Mouse (Mus musculus): ENCODE measurements around the gene Epc2.

The Epc2 gene

DNA sequence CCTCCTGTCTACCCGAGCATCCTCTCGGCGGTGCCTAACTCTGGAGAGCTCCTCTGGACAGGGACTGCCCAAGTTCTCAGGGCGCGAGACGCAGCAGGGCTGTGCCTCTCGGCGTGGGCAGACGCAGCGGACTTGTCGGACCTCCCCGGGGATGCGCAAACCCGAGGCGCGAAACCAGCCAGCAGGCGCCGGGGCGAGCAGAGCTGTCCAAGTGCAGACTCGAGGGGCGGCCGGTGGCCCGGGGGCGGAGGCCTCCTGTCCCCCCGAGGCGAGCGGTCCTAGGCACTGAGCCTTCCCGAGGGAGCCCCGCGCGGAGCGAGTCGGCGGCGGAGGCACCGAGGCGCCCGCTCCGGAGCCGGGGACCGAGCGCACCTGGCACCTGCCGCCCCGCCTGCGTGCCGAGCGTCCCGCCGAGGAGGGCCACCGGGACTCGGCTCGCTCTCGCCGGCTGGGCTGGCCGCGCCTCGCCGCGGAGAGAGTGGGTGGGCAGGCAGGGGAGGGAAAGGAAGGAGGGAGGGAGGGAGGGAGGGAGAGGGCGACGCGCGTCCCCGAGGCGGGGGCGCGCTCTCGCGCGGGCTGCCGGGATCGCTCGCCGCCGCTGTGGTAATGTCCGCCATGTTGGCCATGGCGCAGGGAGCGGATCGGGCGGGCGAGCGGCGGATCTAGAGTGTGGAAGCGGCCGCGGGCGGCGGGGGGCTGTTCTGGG lies at the start of gene Epc2:
Gene Epc2, plus strand, starts transcription at position 556 of the 706 bp plus-strand sequence.
- DNase-seq (ENCODE audit: low read depth) = peak; percentile 50

DNA sequence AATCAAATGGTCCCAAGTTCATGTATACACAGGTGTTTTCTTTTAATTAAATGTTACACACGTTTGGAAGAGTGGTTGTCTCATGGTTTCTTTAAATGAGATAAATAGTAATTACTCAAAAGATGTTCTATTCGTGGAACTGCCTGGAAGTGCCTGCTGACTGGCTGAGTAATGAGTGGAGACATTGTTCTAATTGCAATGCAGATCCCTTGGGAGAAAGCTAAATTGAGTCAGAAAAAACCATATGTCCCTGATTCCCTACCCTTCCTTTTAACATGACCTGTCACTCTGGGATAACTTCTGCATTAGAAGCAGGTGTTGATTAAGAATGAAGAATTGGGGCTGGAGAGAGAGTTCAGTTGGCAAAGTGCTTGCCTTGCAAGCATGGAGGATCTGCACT lies 45.3 kb upstream of the Epc2 start:
- no peak for DNase-seq (ENCODE audit: low read depth)

DNA sequence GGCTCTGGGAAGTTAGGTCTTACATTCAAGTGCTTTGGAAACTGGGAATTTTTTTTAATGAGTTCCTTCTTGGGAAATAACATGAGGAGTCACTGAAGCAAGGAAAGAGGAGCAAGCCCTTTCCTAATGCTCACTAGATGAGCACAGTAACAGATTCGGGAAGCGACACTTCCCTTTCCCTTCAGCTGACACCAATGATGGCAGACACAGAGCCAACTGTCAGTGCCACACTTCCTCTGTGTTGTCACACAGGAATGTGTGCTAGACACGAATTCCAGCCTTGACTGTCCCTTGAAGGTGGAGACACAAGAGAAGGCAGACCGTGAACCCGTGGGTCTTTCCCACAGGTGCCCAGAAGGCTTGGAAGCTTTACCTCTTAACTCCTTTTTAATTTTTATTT lies 39.6 kb upstream of the Epc2 start:
- no peak for DNase-seq (ENCODE audit: low read depth)

DNA sequence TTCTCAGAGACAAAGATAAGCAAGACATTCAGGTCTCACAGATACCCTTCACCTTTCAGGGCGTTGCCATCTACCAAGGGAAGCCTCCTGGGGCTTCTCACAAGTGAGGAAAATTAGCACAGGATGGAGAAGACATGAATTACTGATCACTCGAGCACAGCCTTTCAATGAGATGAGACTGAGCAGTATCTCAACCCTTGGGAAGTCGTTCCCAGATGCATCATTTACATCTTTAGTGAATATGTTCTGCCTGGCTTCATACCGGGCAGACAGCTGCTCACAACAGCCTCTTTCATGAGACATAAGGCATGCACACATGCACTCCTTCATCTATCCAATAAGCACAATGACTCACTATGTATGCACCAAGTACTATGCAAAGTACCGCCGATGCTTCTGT lies 38.7 kb upstream of the Epc2 start:
- DNase-seq (ENCODE audit: low read depth) = no peak

DNA sequence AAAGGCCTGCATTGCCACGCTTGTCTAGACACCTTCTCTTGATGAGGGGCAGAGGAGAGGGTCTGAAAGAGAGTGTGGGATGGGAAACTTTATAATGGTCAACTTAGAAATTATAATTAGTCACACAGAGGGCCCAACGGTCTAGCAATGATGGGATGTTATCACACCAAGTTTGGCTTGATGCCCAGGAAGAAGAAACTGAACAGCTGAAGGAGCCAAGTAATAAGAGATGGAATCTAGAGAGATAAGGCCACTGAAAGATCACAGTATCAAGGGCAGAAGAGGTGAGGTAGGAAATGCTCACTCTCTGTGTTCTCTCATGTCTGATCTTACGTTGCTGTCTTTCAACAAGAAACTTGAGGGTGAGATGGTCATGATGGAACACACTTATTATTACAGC lies 35.4 kb upstream of the Epc2 start:
- no peak for DNase-seq (ENCODE audit: low read depth)

DNA sequence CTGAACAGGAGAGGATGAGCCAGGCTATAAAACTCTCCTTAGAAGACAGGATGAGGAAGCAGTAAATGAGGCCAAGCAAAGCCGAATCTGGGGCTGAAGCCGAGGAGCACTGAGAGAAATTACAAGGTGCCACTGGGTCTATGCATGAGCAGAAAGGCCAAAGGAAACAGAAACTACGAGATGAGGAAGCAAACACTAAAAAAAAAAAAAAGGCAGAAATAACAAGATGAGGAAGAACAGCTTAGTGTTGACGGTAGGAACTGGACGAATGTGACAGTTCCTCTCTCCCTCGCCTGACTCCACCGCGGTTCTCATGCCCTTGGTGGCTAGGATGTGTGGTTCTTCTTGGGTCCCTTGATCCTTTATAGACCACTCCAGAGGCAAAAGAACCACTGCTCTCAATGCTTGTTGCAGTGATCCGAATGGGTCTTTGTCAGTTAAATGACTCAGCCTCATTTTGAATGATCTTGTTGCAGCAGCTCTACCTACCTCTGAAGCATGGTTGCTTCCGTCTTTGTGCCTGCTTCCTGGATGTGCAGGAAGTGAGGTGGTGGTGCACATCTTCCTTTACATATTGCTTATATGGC lies 34.2 kb upstream of the Epc2 start:
- DNase-seq (ENCODE audit: low read depth) = peak; percentile 20

DNA sequence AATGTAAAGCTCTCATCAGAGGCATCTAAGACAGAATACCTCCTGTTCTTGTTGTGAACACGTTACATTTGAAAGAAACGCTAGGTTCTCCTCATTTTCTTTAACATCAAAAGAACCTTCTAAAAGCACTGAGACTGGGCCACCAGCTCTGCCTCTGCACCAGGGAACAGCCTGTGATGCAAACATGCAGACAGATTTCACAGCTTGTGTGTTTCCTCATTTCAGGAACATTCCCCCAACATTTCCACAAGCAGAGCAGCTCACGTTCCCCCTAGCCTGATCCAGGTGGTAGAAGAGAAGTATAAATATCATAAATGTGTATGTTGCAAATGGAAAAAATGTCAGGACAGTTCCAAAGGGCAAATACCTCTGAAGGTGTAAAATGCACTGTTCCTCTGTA lies 30.9 kb upstream of the Epc2 start:
- DNase-seq (ENCODE audit: low read depth) = no peak

DNA sequence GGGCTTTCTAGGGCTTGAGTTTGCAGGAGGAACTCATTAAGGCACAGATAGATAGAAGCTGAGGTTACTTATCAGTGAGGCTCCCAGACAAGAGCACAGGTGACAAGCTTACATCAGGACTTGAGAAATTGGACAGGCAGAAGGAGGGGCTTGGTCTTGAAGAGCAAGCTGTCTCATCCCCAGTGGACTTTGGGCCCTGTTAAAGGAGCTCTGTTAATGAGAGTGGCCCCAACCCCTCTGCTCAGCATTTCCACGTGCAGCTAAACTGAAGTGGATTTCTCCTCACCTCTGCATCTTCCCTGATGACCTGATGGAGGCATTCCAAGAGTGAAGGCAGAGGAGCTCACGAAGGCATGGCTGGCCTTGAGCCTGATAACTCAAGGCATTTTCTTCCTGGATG lies 27.4 kb upstream of the Epc2 start:
- DNase-seq (ENCODE audit: low read depth) = no peak

DNA sequence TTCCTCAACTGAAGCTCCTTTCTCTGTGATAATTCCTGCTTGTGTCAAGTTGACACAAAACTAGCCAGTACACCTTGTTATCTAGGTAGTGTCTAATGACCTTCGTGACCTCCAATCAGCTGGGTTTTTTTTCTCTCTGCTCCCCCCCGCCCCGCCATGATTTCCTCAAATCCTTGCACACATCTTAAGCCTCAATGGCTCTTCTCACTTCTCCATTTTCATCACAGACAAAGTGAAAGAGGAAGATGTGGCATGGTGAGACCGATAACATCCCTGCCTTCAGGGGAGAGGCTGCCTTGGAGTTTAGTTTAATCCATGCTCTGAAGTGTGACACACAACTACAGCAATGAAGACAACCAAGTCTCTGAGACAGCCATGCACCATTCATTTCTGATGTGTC lies 26.5 kb upstream of the Epc2 start:
- DNase-seq (ENCODE audit: low read depth) = peak; percentile 31

DNA sequence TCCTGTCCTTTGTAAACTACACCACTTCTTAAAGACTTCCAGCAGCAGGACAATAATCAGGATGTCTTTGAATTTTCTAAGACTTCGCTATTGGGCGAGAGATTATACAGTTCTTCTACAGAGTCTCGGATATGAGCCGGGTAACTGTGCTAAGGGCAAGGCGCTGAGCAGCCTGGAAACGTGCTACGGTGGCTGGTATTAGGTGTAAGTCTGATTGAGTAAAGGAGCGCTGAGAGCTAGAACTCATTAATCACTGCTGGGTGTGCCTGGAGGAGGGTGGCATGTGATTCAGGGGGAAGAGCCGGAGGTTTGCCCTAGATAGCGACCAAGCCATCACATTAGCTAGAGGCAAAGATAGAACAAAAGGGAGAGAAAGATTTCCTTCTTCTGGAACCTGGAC lies 25.1 kb upstream of the Epc2 start:
- no peak for DNase-seq (ENCODE audit: low read depth)

DNA sequence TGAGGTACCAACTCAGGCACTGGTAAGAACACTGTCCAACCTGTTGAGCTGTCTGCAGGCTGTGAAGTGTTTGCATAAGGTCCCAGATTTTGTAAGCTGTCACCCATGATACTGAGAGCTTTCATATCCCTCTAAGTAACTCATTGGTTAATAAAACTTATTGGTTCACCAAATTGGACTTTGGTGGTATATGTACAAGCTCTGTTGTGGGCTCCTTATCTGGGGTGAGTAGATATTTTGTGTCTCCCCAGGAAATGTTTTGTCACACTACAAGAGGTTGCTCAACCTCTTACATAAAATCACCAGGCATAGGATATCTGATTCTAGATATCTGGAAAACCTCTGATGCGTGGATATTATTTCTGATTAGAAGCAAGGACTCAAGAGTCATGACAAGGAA lies 20.3 kb upstream of the Epc2 start:
- DNase-seq (ENCODE audit: low read depth) = no peak

DNA sequence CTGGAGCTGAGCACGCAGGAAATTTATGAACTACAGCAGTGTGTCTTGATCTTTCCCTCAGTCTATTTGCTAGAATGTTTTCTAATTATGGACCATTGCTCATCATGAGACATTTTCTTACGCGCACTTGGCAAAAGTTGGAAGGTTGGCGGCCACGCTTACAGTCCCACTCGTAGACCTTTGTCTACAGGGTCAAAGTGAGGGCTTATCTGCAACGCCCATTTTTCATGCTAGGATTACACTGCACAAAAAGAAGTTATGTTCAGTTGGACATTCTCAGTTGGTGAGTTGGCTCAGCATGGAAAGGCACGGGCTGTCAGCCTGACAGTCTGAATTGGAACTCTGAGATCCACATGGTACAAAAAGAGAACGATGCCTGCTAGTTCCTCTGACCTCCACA lies 18.1 kb upstream of the Epc2 start:
- DNase-seq (ENCODE audit: low read depth) = no peak

DNA sequence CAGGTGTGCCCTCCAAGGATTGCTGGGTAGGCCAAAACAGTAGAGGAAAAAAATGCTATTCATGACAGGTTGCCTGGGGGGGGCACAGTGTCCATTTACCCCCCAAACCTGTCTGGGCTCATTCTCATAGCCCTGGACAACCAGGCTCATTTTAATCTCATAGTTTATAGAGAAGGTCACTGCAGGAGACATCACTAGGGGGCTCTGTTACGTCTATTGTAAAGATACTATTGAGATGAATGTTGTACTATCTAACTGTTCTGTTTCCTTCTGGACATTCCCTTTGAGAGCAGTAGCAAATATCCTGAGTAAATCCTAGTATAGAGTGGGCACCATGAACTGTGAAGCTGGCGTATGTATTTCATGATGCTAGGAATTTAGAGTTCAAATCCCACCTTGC lies 5.0 kb upstream of the Epc2 start:
- DNase-seq (ENCODE audit: low read depth) = no peak

DNA sequence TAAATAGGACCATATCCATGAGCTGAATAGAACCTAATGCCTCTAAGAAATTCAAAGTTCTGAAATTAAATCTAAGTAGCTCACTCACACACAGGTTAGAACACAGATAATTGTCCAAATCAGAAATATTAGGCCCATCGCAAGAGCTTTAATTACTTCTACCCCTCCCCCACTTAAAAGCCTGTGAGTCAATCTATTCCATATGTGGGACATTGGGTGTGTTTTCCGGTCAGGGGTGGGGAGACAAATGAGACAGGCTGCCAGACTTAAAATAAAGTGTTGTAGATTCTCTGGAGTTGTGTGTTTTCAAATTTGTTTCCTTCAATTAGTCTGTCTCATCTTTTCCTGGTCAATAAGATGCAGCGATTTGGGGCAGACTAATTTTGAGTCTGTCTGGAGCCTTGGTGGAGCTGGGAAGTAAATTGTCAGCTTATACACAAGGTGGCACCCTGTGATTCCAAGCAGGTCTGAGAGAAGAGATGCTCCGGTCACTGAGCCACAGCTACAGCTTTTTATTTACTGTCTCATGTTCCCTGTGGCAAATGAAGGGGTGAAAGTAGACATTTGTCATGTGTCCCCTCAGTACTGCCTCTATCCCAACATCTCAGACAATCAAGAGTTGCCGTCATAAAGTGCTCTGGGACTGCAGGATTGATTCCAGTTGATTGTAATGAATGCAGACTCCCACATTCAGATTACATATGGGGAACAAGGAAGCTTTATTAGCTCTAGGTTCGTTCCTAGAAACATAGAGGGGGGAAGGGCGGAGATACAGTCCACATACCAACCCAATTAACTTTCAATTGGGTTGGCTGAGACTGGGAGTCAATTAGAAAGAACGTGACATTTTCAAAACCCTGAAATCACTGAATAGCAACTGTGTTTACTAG lies 3.5 kb upstream of the Epc2 start:
- DNase-seq (ENCODE audit: low read depth) = no peak

DNA sequence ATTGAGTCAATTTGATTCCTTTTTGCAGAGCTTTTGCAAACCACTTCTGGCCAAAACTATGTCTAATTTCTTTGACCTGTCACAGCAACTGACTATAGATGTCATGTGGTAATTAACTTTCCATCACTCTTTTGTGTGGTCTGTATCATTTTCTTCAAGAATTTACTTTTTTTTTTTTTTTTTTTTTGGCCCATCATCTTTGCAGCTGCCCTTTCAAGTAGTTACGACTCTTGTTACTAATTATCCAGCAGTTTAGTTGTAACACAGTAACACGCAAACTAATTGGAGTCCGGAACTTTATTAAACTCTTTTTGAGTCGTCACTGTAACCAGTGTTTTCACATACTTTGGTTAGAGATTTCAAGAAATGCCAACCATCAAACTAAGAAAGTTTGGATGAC lies 819 bp upstream of the Epc2 start:
- no peak for DNase-seq (ENCODE audit: low read depth)

DNA sequence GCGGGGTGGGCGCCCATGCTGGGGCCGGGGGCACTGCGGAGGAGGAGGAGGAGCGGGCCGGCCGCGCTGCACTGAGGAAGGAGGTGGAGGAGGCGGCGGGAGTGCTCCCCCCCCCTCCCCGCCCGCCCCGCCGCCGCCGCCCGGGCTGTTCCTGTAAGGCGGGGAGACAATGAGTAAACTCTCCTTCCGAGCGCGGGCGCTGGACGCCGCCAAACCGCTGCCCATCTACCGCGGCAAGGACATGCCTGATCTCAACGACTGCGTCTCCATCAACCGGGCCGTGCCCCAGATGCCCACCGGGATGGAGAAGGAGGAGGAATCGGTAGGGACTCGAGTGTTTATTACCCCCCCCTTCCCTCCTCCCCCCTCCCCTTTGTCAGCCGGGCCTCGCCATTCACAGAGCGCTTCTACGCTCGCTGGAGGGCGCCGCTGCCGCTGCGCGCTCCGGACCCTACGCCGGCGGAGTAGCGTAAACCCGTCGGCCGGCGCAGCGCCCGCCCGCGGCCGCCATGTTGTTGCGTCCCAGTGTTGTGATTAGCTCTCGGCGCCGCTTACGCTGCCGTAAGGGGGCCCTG lies 438 bp downstream of the Epc2 start:
- DNase-seq (ENCODE audit: low read depth) = peak; percentile 74

DNA sequence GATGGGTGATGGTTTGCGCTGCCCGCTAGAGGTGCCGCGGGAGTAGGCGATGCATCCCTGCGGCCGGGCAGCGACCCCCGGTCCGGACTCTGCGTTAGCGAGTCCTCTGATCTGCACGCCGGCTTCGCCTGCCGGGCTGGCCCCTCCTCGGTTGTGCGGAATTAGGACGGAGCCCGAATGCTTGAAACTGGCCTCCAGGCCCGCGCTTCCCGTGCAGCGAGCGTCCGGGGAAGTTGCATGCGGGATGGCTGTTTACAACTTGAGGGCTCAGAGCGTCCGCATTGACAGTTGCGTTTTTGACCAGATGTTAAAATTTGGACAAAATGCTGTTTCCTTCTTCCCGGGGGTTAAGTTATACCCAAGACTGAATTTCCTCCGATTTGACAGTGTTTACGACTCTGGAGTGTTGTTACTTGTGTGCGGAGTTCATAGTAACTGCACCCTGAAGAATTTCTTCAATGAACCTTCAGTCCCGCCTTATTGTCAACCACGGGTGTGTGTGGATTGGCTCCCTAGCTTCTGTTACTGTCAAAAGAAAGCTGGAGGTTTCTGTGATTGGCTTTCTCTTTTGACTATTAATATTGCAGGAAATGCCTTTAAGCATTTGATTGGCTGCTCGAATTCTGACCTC lies 1.3 kb downstream of the Epc2 start:
- peak; percentile 69 for DNase-seq (ENCODE audit: low read depth)

DNA sequence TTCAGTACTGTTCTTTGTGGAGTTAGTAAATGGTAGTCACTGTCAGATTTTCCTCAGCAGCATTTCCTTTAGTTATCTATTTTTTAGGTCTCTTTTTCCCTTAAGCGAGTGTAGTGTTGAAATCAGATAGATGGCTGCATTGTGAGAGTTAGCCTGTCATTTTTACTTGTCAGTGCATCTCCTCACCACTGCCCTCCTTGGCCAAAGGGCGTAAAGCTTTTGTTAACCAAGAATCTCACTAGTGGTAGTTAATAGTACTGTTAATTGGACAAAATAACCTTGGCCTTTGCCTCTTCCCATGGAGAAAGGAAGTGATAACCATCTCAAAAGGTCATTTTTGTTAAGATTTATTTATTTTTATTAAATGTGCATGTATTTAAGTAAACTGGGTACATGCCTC lies 6.5 kb downstream of the Epc2 start:
- no peak for DNase-seq (ENCODE audit: low read depth)

DNA sequence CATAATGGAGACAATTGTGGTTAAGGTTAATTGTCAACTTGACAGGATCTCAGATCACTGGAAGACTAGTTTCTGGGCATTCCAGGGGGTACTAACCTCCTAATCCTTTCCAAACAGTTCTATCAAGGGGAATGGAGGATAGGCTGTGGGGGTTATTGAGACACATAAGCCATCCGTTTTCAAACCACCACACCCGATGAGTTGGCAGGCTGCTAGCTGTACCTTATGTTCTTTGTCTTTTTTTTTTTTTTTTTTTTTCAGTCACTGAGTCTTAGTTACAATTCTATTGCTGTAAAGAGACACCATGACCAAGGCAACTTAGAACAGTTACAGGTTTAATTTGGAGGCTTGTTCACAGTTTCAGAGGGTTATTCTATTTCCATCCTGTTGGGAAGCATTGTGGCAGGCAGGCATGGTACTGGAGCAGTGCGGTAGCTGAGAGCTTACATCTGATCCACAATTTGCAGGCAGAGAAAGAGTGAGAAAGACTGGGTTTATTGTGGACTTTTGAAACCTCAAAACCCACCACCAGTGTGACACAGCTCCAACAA lies 14.5 kb downstream of the Epc2 start:
- no peak for DNase-seq (ENCODE audit: low read depth)

DNA sequence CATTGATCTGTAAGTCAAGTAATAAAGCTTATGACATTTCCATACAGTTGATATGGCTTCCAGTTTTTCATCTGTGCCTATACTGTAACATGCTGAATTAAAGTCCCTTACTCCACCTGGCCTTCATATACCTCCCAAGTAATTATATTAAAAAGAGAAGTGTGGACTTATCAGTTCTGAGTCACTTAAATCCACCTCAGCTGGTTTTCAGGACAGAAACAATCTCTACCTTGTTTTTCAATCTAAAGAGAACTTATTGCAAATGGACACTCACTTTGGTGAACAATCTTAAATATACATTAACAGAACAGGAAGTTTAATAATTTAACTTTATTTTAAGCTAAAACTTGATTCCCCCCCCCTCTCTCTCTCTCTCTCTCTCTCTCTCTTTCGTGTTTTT lies 15.8 kb downstream of the Epc2 start:
- no peak for DNase-seq (ENCODE audit: low read depth)

DNA sequence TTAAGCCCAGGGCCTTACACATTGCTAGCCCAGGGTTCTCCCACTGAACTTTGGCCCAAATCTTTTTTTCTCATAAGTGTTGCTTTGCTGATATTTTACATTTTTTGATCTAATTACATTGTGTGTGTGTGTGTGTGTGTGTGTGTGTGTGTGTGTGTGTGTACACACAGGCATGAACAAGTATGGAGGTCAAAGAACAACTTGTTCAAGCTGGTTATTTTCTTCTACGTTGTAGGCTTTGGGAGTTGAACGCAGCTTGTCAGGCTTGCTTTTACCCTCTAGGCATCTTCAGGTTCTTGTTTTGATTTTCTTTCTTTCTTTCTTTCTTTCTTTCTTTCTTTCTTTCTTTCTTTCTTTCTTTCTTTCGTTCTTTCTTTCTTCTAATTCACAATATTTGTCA lies 19.9 kb downstream of the Epc2 start:
- no peak for DNase-seq (ENCODE audit: low read depth)
